Mouse (Mus musculus): ENCODE data around the gene Sphk1.
A peak's percentile ranks its signal among the peaks of the same experiment; 100 is the strongest.

The Sphk1 gene

DNA sequence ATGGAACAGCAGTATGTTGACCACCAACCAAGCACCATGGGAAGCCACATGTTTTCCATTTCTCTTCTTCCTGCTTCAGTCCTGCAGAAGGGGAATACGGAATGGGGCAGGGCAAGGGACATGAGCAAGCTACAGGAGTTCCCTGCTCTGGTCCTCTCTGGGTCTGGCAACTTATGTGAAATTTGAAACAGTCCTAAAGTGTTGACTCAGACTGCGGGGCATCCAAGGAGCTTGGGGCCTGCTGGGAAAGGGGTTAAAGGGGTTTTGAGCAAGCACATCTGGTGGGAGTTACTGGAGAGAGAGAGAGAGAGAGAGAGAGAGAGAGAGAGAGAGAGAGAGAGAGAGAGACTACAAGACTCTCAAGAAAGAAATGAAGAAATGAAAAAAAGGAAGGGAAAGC is 22.0 kb upstream of the Sphk1 start:
- no peak for DNase-seq (ENCODE audit: low spot score)

DNA sequence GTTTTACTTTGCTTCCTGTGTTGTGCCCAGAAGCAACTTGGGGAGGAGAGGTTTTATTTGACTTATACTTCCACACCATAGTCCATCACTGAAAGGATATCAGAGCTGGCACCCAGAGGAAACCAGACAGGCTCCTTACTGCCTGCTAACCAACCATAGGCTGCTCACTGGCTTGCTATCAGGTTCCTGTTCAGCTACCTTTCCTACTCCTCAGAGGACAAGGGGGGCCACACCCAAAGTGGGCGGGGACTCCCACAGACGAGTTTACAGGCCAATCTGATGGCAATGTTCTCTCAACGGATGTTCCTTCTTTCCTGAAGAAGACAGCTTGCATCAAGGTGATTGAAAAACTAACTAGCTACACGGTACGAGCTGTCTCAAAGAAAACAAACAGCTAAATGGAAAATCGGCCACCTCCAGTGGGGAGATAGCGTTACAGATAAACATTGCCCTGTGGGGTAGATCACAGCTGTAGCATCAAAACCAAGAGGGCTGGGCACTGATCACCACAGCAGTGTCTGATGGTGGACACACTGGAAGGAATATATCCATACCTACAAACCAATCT is 19.3 kb upstream of the Sphk1 start:
- no peak for DNase-seq (ENCODE audit: low spot score)

DNA sequence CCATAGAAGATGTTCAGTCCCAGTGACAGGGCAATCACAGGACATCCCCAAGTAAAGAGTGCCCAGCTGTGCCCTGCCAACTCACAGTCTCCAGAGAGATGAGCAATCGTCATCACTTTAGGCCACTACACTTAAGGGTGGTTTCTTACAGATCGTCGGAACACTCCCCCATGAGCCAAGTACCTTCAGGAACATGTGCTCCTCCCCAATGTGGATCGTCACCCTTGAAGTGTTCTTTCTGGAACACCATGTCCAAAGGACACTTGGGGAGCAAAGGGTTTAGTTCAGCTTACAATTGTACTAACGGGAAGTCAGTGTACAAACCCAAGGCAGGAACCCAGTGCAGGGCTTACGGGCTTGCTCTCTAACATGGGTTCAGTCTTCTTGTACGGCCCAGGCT is 18.6 kb upstream of the Sphk1 start:
- DNase-seq (ENCODE audit: low spot score), result no peak

DNA sequence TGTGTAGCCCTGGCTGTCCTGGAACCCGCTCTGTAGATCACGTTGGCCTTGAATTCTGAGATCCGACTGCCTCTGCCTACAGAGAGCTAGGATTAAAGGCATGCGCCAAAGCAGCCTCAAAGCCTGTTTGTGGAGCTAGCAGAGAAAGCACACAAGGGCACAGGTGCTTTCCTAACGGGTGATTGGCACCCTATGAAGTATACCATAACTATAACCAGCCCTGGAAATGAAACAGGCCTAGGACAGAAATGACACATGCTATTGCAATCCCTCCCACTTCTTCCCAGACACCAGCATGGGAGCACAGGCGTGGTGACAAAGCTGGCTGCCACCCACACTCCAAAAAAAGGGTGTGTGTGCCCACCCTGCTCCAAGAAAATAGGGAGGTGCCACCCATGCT is 17.7 kb upstream of the Sphk1 start:
- DNase-seq (ENCODE audit: low spot score), result no peak

DNA sequence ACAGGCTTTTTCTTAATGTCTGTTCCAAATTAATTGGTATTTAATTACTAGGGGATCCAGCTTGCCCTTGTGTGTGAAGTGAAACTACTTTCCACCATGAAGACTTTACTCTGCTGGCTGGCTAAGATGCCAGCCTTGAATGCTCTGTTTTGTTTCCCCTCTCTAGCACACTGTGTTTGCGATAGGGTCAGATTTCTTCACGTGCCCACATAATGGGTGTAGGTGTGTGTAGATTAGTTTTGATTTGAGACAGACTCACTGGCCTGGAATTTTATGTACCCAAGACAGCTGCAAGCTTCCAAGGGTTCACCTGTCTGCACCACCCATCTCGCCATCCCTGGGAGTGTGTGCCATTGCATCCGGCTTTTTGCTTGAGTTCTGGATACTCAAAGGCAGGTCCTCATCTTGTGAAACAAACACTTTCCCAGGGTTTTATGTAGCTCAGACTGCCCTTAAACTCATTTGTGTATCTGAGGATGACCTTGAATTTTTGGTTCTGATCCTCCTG is 17.1 kb upstream of the Sphk1 start:
- no peak for DNase-seq (ENCODE audit: low spot score)

DNA sequence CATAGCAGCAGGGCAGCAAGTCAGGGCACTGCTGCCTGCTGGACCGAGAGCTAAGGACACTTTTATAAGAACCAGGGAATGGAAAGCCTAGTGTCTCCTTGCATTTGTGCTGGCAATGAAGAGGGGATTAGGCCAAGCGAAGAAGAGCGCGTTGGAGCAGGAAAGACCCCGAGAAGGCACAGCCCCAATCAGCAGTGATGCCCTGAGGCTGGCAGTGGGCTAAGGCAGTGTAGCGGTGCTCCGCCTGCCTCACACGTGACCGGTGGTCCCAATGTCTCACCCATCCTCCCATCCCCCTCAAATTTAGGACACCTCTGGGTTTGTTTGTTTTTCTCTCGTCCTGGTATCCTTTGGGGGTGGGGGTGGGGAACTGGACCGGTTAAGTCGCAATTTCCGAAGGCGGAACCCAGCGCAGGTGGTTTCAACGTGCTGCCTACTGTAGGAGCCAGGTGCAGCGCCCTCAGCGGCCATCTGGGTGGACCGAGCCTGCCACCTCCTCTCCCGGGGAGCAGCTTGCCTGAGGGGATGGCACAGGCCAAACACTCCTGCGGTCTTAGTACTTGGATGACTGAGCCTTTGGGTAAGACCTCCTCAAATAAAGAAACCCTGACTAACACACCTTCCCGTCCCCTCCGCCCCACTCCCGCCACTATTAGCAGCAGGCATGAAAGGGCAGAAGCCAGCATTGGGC is 15.2 kb upstream of the Sphk1 start:
- DNase-seq (ENCODE audit: low spot score), result no peak

DNA sequence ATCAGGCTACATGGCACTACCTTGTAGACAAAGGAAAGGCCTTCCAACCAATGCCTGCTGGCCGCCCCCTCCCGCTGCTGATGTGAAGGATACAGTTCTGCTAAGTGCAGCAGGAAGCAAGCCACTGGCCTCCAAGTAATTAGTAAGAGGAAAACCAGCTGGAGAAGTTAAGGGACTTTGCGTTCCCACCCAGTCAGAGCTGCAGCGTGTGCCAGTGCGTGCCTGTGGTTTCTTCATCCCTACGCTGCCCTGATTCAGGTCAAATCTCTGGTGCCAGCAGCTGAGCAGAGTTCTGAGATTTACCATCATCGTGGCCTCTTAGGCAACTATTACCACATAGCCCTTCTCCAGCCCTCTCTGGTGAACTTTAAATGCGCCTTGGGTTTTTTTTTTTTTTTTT is 12.2 kb upstream of the Sphk1 start:
- DNase-seq (ENCODE audit: low spot score), result no peak

DNA sequence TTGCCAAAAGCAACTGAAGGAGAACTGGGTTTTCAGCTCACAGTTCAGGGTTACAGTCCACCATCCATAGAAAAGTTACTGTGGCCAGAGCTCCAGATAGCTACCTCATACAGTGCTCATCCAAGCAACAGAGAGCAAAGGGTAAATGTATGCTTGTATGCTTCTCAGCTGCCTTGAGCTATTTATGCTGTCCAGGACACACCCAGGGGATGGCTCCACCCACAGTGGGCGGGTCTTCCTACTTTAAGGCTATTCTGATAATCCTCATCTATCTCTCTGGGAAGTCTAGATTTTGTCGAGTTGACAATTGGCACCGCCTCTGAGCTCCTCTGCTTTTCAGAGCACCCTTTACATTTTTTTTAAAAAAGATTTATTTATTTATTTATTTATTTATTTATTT is 9.6 kb upstream of the Sphk1 start:
- no peak for DNase-seq (ENCODE audit: low spot score)

DNA sequence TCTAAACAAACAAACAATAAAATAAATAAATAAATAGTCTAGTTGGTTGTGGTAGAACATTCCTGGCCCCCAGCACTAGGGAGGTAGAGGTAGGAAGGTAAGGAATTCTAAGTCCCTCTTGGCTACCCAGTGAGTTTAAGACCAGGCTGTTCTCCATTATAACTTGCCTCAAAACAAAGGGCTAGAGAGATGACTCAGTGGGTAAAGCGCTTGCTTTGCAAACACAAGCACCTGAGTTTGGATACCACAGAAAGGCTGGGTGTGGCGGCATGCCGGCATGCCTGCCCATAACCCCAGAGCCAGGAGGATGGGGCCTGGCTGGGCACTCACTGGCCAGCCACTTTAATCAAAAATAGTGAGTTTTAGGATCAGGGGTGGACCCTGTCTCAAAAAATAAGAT is 8.7 kb upstream of the Sphk1 start:
- no peak for DNase-seq (ENCODE audit: low spot score)

DNA sequence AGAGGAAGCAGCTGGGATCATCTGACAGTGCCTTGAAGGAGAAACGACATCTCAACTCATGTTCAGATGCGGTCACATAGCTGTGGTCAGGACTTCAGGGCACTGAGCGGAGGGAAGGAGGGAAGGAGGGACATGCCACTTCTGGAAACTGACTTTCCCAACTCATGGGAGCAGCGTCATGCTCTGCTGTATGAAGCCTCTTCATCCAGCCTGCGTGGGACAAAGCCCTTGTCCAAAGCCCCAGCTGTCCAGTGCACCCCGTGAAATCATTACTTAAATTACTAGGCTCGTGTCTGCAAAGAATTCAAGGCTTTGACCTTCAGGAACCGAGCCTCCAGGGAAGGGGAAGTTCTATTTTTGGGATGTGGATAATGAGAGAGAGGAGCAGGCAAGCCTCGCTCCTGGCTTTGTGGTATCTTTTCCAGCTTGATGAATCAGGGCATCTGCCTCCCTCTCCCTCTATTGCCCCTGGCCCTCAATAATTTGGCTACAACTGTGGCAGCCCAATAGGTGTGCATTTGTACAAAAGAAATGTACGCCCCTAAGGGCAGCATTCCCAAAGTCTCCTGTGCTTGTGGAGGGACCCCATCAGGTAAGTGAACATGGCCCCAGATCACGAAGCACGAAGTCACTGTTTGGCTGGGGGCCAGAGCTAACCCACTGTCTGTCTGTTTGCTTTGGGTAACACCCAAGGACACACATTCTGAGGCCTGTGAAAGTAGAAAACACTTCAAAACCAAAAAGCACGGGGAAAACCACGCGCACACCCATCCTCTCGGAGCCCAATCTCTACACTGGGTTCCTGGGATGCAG is 7.6 kb upstream of the Sphk1 start:
- DNase-seq (ENCODE audit: low spot score), result peak; percentile 46

DNA sequence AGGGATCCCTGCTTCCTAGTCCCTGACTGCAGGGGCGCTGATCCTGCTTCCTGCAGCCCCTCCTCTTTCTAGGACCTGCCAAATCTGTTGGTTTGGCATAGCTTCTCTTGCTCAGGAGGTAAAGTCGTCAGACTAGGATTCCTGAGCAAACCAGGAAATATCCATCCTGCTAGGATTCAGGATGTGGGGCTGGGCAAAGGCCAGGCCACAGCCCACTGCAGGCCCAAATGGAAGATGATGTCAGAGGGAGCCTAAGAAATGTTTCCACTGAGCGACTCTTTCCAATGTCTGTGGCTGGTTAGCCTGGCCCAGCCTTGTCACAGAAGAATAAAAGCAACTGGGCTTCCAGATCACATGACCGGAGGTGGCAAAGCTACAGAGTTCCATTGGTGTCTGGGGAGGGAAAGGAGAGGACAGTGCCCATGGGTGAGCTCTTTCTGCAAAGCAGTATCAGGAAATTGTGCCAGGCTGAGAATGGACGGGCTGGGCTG is 7.0 kb upstream of the Sphk1 start:
- no peak for DNase-seq (ENCODE audit: low spot score)

DNA sequence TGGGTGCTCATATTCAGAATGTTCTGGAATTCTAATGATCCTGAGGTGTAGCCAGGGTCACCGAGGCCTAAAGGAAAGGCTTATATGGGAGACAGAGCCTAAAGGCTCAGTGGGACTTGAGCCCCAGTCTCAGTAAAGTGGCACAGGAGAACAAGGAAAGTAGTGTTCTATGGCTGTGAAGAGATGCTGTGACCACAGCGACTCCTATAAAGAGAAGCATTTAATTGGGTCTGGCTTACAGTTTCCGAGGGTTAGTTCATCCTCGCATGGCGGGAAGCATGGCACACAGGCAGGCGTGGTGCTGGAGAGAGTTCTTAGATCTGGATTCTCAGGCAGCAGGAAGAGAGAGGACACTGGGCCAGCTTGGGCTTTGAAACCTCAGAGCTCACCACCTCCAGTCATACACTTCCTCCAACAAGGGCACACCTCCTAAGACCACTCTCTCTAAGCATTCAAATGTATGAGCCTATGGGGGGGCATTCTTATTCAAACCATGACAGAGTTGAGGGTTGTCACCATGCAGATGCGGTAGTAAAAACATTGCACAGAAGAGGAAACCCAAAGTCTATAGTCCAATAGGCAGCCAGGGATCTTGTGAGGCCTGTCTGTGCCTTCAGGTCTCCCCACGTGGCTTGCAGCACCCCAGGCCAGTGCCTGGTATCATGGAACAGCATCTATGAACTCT is 1.9 kb upstream of the Sphk1 start:
- DNase-seq (ENCODE audit: low spot score), result no peak

DNA sequence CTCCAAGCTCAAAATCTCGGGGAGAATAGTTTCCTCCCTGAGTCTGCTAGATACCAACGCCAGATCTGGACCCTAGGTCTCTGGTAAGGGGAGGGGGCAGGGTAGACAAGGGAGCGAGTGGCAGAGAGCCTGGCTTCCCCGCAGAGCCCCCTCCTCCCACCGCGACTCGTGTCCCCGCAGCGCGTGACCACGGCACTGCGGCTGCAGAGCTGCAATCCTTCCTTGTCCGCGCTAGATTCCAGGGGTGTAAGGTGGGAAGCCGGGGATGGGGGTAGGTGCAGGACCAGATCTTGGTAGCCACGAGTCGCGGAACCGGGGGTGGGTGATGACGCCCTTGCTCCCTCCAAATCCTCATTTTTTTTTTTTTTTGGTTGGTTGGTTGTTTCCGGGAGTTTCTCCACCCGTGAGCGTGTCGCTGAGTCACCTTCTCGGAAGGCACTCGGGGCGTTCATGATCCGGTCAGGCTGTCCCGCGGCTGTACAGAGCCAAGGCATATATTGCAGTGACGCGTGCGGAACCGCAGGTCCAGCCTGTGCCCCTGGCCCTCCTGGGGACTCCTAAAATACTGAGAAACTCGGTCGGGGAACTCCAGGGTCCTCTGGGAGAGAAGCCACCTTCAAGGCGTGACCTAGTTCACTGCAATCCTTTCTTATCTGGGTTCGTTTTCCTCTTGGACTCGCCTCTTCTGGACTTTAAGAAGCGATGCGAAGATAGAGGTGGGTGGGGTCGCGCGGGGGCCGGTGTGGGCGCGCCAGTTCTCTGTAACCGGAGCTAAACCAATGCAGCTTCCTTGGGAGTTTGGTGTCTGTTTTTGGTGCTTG is 856 bp downstream of the Sphk1 start:
- DNase-seq (ENCODE audit: low spot score), result no peak

DNA sequence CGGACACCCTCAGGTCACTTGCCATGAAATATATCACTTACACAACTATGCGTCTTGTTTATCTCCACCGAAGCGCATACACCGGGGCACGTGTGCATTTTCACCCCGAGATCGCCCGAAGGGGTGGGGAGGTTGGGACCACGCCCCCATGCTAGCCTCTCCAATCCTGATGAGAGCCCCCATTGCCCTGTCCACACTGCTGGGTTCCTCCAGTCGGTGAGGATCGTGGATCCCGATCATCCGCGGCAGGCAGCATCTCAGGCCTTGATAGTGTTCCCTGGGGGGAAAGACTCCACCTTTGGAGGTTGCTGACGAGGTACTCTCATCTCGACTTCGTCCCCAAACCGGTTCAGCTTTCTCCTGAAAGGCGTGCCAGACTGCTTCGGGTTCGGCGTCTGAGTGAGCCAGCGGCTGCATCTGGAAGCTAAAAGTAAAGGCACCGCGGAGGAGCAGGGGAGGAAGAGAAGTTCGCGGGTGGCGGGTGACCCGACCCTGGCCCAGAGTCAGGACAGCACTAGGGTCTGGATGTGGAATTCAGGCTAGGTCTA is 1.6 kb downstream of the Sphk1 start:
- DNase-seq (ENCODE audit: low spot score), result peak; percentile 49

DNA sequence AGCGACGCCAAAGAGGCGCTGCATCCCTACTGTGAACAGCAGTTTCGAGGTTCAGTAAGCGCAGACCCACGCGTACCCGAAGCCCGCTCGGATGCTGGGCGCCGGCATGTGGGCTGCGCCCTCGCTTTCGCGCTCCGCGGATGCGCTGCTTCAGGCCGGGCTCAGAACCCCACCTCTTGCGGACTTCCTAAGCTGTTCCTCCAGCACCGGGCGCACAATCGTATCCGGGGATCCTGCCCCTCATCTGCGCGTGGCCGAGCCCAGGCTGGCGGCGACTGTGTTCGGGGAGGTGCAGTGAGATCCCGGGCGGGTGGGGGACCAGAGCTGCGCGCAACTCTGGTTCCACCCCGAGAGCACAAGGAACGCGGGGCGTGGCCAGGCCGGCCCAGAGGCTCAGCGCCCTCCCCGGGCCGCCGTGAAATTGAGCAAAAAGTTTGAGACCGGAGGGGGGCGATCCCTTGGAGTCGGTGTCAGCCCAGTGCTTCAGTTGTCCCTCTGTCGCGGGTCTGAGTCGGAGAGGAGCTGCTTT is 2.1 kb downstream of the Sphk1 start:
- peak; percentile 79 for DNase-seq (ENCODE audit: low spot score)

DNA sequence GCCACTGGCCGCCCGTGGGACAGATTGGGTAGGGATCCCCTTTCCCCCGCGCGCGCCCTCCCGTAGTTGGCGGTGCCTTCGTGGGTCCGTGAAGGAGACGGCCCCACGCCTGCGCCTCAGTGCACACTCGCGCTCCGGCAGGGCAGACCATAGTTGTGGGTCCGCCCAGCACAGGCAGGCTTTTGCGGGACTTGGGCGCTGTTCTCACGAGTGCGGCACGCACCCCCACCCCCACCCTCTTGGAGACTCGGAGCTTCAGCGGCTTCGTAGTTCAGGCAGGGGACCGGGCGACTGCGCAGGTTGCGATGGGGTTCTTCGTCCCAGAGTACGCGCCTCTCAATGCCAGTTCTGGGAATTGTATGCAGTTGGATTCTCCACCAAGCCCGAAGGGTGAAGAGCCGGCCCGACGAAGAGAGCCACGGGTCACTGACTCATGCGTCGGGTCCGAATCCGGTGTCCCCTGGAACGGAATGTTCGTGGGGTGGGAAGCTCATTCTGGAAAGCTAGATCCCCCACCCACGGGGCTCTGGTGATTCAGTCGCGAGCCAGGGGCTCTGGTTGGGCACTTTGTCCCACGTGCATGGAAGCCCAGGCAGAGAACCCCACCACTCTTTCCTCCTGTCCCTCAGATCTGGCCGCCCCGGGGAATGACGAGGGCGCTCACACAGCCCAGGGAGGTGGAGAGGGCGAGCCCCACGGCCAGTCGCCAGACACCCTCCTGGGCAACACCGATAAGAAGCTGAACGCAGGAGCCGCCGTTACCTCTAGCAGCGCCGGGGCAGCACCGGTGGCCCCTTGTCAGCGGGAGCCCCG is 2.8 kb downstream of the Sphk1 start:
- peak; percentile 41 for DNase-seq (ENCODE audit: low spot score)

DNA sequence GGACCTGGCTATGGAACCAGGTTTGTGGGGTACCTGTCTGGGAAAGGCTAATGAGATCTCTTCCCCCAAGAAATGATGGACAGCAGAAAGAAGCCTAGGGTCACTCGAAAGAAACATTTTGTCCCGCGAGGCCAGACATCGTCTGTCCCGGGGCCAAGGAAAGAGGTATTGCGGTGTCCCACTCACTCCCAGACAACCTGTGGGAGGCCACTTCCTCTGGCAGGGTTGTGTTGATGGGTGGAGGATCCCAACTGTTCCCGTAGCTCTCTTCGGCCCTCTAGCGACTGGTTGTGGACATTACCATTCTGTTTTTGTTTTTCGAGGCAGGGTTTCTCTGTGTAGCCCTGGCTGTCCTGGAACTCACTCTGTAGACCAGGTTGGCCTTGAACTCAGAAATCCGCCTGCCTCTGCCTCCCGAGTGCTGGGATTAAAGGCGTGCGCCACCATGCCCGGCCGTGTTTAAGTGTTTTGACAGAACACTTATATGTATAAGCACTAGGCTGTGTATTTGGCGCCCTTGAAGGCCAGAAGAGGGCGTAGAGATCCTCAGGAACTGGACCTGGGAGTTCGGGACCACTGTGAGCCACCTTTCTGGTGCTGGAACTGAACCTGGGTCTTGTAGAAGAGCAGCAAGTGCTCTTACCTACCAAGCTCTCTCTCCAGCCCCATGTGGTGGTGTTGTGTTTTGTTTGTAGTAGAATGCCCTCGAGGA is 3.6 kb downstream of the Sphk1 start:
- DNase-seq (ENCODE audit: low spot score), result peak; percentile 69

DNA sequence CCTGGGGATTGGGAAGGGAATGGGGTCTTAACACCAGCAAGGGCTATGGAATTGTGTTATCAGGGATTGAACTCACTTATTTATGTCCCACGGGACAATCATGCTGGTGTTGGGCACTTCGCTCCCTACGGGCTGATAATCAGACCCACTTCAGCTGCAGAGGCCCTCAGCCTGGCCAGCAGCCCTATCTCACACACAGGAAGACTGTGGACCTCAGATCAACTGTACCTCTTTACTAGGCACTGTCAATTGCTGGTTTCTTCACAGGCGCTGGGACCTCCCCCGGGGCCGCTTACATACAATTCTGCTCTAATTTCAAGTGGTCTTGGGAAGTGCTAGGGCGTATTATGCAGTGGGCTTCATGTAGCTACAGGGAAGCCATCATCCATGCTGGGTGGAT is 6.0 kb downstream of the Sphk1 start:
- no peak for DNase-seq (ENCODE audit: low spot score)

DNA sequence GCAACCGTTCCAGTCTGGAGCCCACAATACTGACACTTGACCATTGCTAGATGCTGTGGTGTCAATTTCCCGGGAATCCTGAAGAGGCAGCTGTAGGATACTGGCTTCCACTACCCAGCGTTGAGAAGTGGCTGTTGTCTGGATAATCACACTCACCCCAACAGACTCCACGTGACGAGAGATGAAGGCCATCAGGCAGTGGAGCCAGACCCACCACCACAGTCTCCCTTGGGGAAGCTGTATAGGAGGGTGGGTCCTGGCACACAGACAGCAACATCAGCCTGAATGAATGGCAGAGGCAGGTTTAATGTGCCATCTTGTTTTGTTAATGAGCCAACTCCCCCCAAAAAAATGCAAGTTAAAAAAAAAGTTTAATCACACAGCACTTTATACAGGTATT is 6.7 kb downstream of the Sphk1 start:
- no peak for DNase-seq (ENCODE audit: low spot score)
